Mouse (Mus musculus): ENCODE results near the gene Nt5c. TPM values are rescaled to one million over a fixed set of nuclear protein-coding genes. Genes with fewer than 3 reads are reported as not detected.
"Not testable (repeated sequence)": the region's sequence is repeated elsewhere in the genome, so short reads cannot be mapped to it uniquely, and the experiment has no call there.

The Nt5c gene
- polyA plus RNA-seq, 1 experiment from 2014 or later = 145 TPM

DNA sequence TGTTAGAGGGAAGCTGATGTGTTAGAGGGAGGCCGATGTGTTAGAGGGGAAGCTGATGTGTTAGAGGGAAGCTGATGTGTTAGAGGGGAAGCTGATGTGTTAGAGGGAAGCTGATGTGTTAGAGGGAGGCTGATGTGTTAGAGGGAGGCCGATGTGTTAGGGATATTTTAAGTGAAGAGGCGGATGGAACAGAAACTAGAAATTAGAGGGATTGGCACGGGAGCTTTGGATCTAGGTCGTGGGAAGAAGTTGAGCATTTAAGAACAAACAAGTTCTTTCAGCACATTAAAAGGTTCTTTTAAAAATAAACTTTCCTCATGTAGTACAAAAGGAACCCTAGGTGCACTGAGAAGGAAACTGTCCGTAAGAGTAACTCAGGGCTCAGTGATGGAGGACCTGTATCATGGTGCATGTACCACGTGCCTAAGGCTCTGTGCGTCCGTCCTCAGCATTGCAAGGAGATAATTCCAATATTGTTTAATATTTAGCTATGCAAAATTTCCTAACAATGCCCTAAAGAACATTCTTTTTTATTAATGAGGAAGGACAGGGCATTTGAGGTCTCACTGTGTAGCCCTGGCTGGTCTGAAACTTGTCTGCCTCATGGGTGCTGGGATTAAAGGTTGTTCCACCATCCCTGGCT lies 13.2 kb downstream of the Nt5c start:
- Histone ChIP-seq H3K4me2 (replicated peaks; ENCODE audit: low read depth) (no peak overlapping the region), H3K4me3 (ENCODE audit: low read depth, low read length) (no peak overlapping the region), H3K27ac (replicated peaks) (no peak overlapping the region), H3K4me1 (replicated peaks; ENCODE audit: control insufficient read depth, insufficient read depth) (peaks cover 4% of the 10 kb centered on the region; the same call in 1 of the 2 replicates), H3K9ac (ENCODE audit: low read length) (no peak overlapping the region), H3K36me3 (ENCODE audit: control insufficient read depth, insufficient read depth, low read length) (no peaks in the 10 kb centered on the region), H3K27me3 (ENCODE audit: control insufficient read depth, insufficient read depth, low read length) (no peaks in the 10 kb centered on the region), H3K9me3 (ENCODE audit: control insufficient read depth, low read length) (no peaks in the 10 kb centered on the region)
- TF ChIP-seq CTCF (IDR thresholded peaks at IDR 0.05; ENCODE audit: low read depth) = no peak
- TF ChIP-seq EP300 (optimal IDR thresholded peaks at IDR 0.05) = no peak
- WGBS = 86% methylated on average over 9 of the region's 9 CpGs
- no peak for ATAC-seq (ENCODE audit: low FRiP score, low TSS enrichment)
- no peak for DNase-seq (ENCODE audit: low spot score)

DNA sequence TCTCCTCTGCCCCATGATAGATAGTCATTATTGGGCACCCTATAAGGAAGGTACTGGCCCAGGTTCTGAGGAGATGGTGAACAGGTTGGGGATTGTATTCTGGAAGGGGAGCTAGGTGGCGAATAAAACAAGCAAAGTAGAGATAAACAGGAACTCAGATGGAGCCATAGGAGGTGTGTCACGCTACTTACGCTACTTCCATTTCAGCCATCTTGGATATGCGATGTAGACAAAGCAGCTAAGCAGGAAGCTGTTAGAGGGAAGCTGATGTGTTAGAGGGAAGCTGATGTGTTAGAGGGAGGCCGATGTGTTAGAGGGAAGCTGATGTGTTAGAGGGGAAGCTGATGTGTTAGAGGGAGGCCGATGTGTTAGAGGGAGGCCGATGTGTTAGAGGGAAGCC lies 14.3 kb downstream of the Nt5c start:
- not testable (repeated sequence) for DNase-seq (ENCODE audit: low spot score); H3K9me3 ChIP-seq (ENCODE audit: control insufficient read depth, low read length); H3K27ac ChIP-seq (replicated peaks); ATAC-seq (ENCODE audit: low FRiP score, low TSS enrichment); H3K4me1 ChIP-seq (replicated peaks; ENCODE audit: control insufficient read depth, insufficient read depth); H3K27me3 ChIP-seq (ENCODE audit: control insufficient read depth, insufficient read depth, low read length); H3K4me2 ChIP-seq (replicated peaks; ENCODE audit: low read depth); H3K36me3 ChIP-seq (ENCODE audit: control insufficient read depth, insufficient read depth, low read length); H3K4me3 ChIP-seq (ENCODE audit: low read depth, low read length); H3K9ac ChIP-seq (ENCODE audit: low read length)
- WGBS = 83% methylated on average over 7 of the region's 7 CpGs

DNA sequence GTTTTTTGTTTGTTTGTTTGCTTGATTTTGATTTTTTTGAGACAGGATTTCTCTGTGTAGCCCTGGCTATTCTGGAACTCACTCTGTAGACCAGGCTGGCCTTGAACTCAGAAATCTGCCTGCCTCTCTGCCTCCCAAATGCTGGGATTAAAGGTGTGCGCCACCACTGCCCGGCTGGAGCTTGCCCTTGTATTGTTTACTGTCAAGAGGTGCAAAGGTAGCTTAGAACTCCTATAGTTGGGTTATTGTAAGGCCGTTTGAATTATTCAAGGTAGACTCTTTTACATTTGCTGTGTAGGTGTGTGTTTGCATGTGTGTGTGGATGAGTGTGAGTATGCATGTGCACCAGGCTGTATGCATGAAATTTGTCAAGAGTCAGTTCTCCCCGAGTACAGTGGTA lies 15.0 kb downstream of the Nt5c start:
- DNase-seq (ENCODE audit: low spot score) = not testable (repeated sequence)
- 71% methylated on average over 4 of the region's 4 CpGs for WGBS

DNA sequence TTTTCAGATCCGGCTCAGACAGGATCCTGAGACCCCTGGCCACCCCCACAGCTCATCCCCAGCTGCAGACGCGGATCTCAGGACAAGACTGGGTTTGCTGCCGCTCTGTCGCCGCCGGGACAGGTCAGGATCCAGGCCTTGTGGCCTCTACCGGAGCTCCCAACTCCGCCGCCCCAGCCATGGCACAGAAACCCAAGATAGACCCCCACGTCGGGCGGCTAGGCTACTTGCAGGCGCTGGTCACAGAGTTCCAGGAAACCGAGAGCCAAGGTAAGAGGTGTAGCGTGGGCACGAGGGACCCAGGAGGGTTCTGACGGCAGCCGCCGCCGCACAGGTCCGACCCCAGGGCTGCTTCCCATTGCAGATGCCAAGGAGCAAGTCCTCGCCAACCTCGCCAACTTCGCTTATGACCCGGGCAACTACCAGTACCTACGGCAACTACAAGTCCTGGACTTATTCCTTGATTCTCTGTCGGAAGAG lies 15.9 kb downstream of the Nt5c start:
- WGBS = 3% methylated on average over 28 of the region's 28 CpGs
- Histone ChIP-seq H3K9me3 (ENCODE audit: control insufficient read depth, low read length) (no peaks in the 10 kb centered on the region), H3K27ac (replicated peaks) (peak overlapping the region; percentile 56; the same call in 1 of the 2 replicates), H3K9ac (ENCODE audit: low read length) (peak overlapping the region; percentile 88), H3K27me3 (ENCODE audit: control insufficient read depth, insufficient read depth, low read length) (no peaks in the 10 kb centered on the region), H3K4me3 (ENCODE audit: low read depth, low read length) (peak overlapping the region; percentile 81), H3K4me1 (replicated peaks; ENCODE audit: control insufficient read depth, insufficient read depth) (peaks cover 4% of the 10 kb centered on the region; the same call in 1 of the 2 replicates), H3K4me2 (replicated peaks; ENCODE audit: low read depth) (peak overlapping the region; percentile 94), H3K36me3 (ENCODE audit: control insufficient read depth, insufficient read depth, low read length) (no peaks in the 10 kb centered on the region)
- DNase-seq (ENCODE audit: low spot score) = no peak
- TF ChIP-seq EP300 (optimal IDR thresholded peaks at IDR 0.05) (no peak), CTCF (IDR thresholded peaks at IDR 0.05; ENCODE audit: low read depth) (no peak)
- peak; percentile 24; the same call in 1 of the 2 replicates for ATAC-seq (ENCODE audit: low FRiP score, low TSS enrichment)

More for the DNA sequence above, 15.0 kb downstream of the Nt5c start:
- not testable (repeated sequence) for ATAC-seq (ENCODE audit: low FRiP score, low TSS enrichment); H3K4me3 ChIP-seq (ENCODE audit: low read depth, low read length); H3K9ac ChIP-seq (ENCODE audit: low read length); H3K4me1 ChIP-seq (replicated peaks; ENCODE audit: control insufficient read depth, insufficient read depth); H3K9me3 ChIP-seq (ENCODE audit: control insufficient read depth, low read length); H3K36me3 ChIP-seq (ENCODE audit: control insufficient read depth, insufficient read depth, low read length); H3K27me3 ChIP-seq (ENCODE audit: control insufficient read depth, insufficient read depth, low read length); H3K27ac ChIP-seq (replicated peaks)
- 0 out of 2 replicates have a peak overlapping the region, but pooled peaks have one; percentile 94 for H3K4me2 ChIP-seq (replicated peaks; ENCODE audit: low read depth)

DNA sequence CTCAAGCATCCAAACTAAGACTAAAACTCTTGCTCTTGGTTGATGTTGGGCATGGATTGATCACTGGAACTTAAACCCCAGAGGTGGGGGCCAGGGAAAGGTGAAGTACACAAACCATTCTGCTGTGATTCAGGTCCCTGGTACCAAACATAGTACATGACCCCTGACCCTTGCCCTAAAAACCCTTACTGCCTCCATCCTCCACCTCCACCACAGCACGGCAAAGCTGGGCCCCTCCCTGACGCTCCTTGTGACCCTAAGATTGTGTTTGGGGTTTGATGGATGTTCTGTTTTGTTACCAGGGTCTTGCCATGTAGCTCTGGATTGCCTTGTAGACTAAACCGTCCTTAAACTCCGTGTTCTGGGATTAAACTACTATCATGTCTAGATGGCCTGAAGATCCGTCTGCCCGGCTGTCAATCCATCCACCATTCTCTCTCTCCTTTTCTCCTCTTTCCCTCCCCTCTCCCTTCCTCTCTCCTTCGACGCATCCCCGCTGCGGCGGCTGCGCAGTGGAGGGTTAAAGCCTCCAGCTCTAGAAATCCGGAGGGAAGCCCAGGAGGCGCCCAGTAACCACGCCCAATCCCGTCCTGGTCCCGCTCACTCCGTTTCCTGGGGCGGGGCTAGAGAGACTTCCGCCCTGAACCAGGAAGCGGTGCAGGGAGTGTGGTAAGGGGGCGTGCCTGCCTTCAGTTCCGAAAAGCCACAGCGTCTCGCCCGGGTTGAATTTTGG lies 16.5 kb downstream of the Nt5c start, which contains the start of gene Armc7:
TSS of gene Armc7 (plus strand) at position 643 of the 733 bp plus-strand sequence.
- Histone ChIP-seq H3K4me2 (replicated peaks; ENCODE audit: low read depth) (peak within 1 kb of the TSS; percentile 94), H3K9me3 (ENCODE audit: control insufficient read depth, low read length) (no peaks in the 10 kb centered on the region), H3K4me1 (replicated peaks; ENCODE audit: control insufficient read depth, insufficient read depth) (peaks cover 4% of the 10 kb centered on the region; the same call in 1 of the 2 replicates), H3K4me3 (ENCODE audit: low read depth, low read length) (peak within 1 kb of the TSS; percentile 81), H3K9ac (ENCODE audit: low read length) (peak within 1 kb of the TSS; percentile 88), H3K36me3 (ENCODE audit: control insufficient read depth, insufficient read depth, low read length) (no peaks in the 10 kb centered on the region), H3K27ac (replicated peaks) (peak within 1 kb of the TSS; percentile 78), H3K27me3 (ENCODE audit: control insufficient read depth, insufficient read depth, low read length) (no peaks in the 10 kb centered on the region)
- ATAC-seq (ENCODE audit: low FRiP score, low TSS enrichment) (peak; percentile 95), DNase-seq (ENCODE audit: low spot score) (peak; percentile 97)
- TF ChIP-seq EP300 (optimal IDR thresholded peaks at IDR 0.05) = no peak
- TF ChIP-seq CTCF (IDR thresholded peaks at IDR 0.05; ENCODE audit: low read depth) = peak; percentile 15; the same call in 1 of the 2 replicates
- WGBS = 1% methylated on average over 26 of the region's 26 CpGs
